Mouse (Mus musculus) olfactory bulb, adult 2 months (tissue): ENCODE data around the gene Tnfrsf1b.

Experiments used
- CTCF ChIP-seq: fragments of 200-500 bp; IDR thresholded peaks from 2 replicates; pipeline ENCODE4 v1.5.1; 2012; ENCODE audit warnings: low read depth, mild to moderate bottlenecking, low read length, moderate library complexity; ENCODE audit not compliant: insufficient read depth
- POLR2A ChIP-seq: fragments of 200-500 bp; IDR thresholded peaks from 2 replicates; pipeline ENCODE4 v1.6.1; 2012; ENCODE audit warnings: mild to moderate bottlenecking, low read depth, low read length, moderate library complexity; ENCODE audit not compliant: insufficient read depth

DNA sequence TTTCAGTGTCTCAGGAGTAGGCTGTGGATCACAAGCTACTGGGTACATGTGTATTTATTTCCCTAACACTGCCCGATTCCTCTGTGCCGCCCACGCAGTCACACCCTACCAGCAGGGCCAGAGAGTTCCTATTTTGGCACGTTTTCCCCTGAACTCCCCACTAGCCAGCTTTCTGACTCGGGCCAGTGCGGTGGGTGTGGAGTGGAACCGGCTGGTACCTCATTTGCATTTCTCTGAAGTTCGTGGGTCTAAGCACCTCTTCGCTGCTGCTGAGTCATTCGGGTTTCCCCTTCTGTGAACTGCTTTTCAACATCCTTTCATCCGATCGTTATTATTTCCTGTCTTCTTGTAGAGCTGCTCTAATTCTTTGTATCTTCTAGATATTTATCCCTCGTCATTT, 7.7 kb upstream of the Tnfrsf1b start:
- TF ChIP-seq CTCF, result no peak
- no peak for TF ChIP-seq POLR2A
